Mouse (Mus musculus): ENCODE data around the gene Kalrn.

The Kalrn gene

DNA sequence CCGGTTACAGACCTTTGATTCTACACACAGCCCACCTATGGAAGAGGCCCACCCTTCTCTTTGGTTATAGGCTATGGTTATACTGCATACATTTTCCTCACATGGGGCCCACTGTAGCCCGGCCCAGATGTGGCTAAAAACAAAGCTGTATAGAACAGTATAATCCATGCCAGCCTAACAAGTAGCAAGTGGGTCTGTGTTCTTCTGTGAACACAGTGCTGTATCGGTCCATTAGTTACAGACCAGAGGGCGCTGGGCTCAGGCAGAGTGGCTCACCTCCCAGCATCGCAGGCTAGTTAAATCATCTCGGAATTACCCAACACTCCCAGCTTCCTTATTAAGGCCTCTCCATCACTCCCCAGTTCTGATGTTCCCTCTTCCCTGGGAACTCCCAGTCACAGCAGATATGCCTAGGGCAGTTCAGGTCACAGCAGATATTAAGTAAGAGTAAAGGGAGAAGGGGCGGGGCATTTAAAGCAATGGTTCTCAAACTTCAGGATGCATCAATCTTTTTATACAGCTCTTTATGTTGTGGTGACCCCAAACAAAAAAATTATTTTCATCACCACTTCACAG lies 221.7 kb downstream of the Kalrn start:
- no peak for DNase-seq (ENCODE audit: low spot score)

- DNase-seq (ENCODE audit: low spot score): peak; percentile 80
Observed at GRCm38 (mm10) chr16:34347574-34347973, 225.8 kb downstream of the Kalrn start.

DNA sequence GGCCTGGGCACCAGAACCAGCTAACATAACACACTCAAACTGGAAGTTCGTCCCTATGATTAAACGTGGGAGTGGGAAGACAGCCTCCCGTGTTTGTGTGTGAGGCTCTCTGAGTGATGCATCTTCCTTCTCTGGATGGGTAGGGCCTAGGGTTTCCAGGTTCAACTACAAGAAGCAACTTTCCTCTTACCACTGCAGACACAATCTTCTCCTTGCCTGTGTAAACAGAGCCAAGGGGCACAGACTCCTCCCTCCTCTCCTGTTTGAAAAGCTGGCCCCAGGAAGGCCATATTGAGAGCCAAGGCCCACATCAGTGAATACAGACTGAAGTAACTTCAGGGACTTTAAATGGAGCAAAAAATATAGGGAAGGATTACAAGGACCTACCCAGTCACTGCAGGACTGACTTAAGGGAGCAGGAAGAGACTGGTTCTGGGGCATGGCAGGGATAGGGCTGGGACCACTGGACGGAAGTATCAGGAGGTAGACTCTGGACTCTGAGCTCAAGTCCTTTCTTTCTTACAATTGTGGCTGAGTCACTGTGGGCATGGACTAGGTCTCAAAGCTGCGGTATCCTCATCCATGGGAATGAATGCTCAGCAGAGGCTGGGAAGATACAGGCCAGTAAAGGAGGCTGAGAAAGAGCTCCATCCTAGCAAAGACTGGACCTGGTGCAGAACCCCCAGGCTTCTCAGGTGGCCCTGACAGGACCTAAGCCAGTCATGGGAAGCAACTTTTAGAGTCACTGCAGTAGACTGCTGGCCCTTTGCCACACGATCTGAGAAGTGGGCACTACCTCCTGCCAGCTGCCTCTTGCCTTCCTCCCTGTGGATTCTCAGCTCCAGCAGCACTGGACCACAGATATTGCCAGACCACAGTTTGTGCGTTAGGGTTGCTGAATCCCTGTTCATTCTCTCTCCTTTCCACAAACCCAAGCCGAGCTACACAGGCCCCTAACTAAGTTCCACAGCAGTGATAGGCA lies 228.1 kb downstream of the Kalrn start:
- no peak for DNase-seq (ENCODE audit: low spot score)

DNA sequence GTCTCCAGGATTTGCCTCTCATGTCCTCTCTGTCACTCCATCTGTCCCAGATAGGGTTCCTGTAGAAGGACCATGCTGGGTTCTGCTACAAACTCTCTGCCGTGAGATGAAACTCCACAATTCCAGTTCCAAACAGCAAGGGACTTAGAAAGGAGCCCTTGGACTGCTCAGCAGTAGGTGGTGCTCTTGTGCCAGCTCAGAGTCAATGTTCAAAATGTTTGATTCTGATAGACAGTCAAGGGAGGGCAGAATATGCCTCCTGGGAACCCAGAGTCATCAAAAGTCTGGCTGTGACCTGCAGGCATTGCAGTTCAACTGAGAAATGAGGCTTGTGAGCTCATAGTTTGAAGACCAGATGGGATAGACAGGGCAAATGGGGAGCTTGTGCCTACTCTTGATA lies 229.4 kb downstream of the Kalrn start:
- peak; percentile 74 for DNase-seq (ENCODE audit: low spot score)

GRCm38 (mm10) chr16:34343161-34343560 lies 230.2 kb downstream of the Kalrn start:
- no peak for DNase-seq (ENCODE audit: low spot score)

- no peak for DNase-seq (ENCODE audit: low spot score)
Observed at GRCm38 (mm10) chr16:34342369-34343160, 230.8 kb downstream of the Kalrn start.

DNA sequence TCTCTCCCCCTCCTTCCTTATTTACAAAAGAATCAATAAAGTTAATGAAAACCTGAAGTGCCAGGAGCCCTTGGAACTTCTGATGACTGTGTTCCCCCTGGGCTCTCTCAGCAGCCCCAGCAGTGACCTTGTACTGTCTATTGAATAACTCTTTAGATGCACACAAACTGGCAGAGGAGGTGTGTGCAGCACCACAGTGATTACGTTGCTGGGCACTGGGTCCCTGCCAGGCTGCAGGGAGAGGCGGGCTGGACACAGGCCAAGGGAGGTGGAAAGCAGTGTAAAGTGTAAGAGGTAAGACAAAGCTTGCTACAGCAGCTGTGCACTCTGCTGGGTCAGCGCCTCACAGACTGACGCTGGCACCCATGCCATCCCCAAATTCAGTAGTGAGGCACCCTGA lies 238.4 kb downstream of the Kalrn start:
- no peak for DNase-seq (ENCODE audit: low spot score)

DNA sequence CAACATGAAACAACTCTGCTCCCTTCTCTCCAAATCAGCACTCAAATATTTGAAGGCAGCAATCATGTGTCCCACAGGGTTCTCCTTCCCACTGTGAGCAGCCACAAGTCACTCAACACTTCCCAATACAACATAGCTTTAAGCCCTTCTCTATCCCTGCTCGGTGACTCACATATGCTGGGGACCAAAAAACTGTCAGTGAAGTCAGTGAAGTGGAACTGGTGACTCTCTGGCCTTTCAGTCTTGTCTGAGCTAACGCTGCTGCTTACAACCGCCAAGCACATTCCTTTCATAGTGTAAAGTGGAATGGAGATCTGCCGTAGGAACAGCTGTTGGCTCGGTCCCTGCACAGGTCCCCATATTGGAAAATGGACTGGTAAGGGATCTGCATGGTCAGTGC lies 241.7 kb downstream of the Kalrn start:
- DNase-seq (ENCODE audit: low spot score): peak; percentile 53

DNA sequence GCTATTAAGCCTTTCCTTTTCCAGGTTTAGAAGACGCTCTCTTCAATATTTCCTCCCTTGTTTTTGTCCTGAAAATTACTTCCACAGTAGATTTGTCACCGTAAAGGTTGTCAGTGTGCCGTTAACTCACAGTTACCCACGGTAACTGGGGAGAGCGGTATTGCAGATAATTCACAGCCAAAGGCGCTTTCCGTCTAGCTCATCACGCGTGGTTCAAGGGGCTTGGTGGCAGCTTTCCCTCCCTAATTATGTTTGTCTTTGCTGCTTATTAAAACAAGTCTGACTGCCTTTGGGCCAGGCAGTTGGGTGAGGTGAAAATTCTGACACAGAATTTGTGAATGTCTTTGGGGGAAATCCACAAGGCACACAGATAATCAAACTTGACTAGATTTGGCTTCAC lies 243.5 kb downstream of the Kalrn start:
- no peak for DNase-seq (ENCODE audit: low spot score)

- DNase-seq (ENCODE audit: low spot score): no peak
Observed at GRCm38 (mm10) chr16:34329431-34329873, 243.9 kb downstream of the Kalrn start.

- DNase-seq (ENCODE audit: low spot score): no peak
Observed at GRCm38 (mm10) chr16:34327890-34328289, 245.4 kb downstream of the Kalrn start.

DNA sequence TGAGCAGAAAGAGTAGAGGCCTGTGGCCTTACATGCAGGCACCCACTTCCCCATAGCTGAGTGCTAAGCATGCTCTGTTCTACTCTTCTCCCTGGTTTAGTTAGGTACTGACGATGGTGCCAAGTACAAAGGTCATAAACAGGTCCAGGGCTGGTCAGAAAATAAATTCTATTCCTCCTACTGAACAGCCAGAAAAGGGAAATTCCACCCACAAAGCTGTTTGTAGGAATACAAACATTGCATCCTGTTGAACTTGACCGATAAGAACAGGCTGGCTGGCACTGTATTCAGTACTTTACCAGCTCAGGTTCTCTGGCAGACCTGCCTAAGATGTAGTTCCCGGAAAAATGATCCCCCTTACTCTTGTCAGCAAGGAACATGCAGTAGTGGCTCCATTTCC lies 247.5 kb downstream of the Kalrn start:
- DNase-seq (ENCODE audit: low spot score): peak; percentile 24

GRCm38 (mm10) chr16:34325161-34325560 lies 248.2 kb downstream of the Kalrn start:
- no peak for DNase-seq (ENCODE audit: low spot score)

GRCm38 (mm10) chr16:34324735-34325134 lies 248.6 kb downstream of the Kalrn start:
- no peak for DNase-seq (ENCODE audit: low spot score)

DNA sequence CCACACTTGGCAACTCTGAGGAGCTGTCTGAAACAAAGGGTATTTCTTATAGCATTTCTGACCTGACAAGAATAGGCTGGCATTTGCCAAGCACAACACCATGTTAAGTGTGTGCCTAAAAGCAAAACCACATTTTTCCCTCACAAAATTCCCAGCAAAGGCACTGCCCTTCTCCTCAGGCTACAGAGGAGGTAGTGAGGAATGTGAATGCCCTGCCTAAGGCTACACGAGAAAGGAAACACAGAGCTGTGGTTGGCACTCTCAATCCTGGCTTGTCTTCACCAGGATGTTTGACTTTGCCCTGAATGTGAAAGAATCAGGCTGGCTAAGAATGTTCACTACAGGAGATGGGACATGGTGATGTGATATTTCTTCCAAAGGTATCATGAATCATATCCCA lies 249.8 kb downstream of the Kalrn start:
- DNase-seq (ENCODE audit: low spot score): no peak

DNA sequence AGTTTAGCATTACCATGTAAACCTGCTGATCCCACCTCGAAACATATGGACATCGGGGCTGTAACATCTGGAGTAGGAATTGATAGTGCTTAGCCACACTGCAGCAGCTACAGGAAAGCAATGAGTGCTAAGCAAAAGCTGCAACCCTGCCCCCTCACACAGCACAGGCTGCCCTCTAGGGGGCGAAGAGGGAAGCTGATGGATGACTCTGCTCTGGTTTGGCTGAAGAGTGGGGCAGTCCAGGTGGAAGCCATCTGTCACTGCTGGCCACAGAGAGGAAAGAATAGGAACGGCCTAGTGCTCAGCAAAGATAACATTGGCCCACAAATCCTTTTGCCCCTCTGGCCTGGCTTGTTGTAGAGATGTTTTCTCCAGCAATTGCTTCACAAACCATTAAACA lies 250.8 kb downstream of the Kalrn start:
- DNase-seq (ENCODE audit: low spot score): peak; percentile 81

DNA sequence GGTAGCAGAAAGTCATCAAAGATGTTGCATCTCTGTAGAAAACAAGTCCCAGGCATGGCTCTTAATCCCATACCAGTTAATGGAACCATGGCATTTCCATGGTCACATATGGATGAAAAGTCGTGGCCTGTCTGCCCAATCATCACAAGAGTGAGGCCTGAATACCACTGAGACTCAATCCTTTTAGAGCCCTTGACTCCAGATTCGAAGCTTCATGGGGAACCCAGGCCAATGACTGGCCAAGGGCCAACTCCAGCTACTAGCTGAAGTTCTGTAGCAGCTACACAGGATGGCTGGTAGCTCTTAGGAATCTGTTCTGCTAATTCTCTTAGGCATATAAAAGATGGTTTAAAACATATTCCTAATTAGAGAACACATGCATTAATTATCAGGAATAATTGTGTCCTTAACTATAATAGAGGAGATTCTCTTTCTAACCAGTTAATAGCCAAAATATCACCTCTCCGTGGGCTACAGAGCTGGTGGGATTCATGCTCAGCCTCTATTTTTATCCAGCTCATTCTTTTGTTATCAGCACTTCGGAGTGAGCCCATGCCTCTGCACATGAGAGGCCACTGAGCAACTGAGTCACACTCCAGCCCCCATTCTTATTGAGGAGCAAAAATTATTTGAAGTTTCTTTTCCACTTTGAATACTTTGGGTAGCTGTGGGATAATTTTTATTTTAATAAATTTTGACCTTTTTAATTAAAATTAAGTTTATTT lies 252.1 kb downstream of the Kalrn start:
- no peak for DNase-seq (ENCODE audit: low spot score)

DNA sequence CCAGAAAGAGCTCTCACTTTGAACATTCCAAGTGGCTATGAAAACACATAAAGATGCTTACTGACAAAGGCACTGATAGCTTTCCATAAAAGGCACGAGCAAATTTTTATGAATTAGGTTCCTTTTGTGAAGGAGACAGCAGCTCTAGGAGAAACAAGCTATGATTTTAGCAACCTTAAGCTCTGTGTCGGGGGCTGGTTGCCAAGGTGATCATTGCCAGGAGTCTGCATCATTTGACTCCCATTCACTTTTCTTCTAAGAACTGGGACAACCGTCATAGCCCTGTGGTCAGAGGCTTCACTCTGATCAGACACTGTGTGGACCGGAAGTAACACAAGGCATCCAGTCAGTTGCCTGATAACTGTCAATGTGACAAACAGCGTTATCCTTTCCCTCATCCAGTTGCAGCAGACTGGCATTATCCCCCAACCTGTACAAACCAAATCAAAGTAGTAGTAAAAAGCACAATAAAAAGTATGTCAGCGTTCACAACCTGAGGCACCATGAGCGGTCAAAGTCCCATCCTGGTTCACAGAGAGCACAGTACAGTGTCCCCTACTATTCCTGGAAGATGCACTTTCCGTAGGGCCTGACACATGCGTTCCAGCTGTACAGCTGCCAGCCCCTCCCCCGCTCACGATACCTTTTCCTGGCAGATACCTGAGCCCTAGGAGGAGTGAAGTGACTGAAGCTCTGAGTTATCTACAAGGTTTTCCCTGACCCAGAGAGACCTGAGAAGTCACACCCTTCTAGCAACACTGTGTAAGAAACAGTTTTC lies 253.1 kb downstream of the Kalrn start:
- no peak for DNase-seq (ENCODE audit: low spot score)

DNA sequence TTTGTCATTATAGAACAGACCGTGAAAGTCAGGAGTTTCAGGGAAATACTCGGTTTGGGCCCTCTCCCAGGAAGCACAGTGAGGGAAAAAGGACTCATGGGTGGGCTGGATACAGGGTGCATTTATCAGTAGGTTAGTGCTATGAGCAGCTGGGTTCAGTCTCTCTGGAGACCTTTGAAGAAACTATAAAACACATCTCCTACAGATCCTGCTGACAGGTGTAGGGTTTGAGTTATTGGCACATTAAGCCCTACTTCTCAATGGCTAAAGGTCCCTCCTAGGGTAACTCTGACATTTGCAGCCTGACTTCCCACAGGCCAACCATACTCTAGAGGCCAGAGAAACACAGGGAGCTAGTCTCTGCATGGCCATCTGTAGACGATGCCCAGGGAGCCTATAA lies 256.2 kb downstream of the Kalrn start:
- DNase-seq (ENCODE audit: low spot score): no peak

DNA sequence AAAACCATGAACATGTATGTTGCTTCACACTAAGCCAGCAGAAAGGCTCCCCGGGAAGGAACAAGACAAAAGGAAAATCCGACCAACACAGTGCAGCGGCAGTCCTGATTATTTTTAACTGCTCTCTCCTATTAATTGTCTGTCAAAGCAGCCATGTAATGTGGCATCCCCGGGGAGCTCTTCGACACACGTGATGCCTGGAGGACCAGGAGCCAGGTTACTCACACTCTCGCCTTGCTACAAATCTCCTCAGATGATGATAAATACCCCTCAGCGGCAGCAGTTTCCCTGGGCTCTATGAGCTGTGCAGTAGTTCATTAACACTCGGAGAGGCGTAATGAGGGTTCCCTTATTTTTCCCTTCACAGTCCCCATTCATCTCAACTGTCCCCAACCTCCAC lies 257.1 kb downstream of the Kalrn start:
- DNase-seq (ENCODE audit: low spot score): no peak

DNA sequence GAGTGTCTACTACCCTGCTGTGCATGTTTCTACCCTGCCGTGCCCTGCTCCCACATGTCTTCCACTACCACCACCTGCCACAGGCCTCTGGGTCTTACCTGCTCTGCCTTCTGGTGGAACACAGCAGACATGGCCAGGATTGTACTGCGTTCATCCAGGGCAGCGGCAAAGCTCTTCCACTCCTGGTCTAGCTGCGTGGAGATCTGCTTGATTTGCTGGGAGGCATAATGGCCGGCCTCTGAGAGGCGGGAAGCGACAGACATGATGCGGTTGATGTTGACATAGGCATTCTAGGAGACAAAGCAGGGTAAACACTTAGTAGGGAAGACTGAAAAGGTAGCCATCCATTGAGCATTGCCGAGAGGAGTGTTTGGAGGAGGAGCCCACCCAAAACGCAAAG lies 259.3 kb downstream of the Kalrn start:
- DNase-seq (ENCODE audit: low spot score): no peak
